In the genomic region with DNA sequence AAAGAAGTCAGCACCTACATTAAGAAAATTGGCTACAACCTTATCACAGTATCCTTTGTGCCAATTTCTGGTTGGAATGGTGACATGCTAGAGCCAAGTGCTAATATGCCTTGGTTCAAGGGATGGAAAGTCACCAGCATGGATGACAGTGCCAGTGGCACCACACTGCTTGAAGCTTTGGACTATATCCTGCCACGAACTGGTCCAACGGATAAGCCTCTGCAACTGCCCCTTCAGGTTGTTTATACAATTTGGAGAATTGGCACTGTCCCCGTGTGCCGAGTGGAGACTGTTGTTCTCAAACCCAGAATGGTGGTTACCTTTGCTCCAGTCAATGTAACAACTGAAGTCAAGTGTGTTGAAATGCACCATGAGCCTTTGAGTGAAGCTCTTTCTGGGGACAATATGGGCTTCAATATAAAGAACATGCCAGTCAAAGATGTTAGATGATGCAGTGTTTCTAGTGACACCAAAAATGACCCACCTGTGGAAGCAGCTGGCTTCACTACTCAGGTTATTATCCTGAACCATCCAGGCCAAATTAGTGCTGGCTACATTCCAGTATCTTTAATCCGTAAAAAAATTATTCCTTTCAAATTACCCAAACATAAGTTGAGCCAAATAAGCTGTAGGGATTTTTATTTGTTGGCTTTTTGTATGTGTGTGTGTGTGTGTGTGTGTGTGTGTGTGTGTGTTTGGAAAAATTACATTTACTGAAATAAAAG, we compare ENCODE assay signal across 20 mouse cellular contexts.
"Had no signal": no experiment of that assay in that cellular context is flagged by ENCODE, and none has a peak within 500 bp of the region (broad histone marks: within the 10 kb centered on the region; RNA-seq: fewer than 3 reads in every experiment).

No protein-coding gene starts in this region.

- DNase-seq: kidney, postnatal 25 days; layer of hippocampus, adult 9-11 months; liver, embryonic 13.5 days; lung, adult 2 months; lung, postnatal 14 days; lung, postnatal 4 days; retina, postnatal 1 day; right cerebral cortex, postnatal 25 days; spleen, adult 18-20 months; thymus, postnatal 25 days had no signal

- H3K9me3 ChIP-seq: limb, embryonic 12.5 days; limb, embryonic 15.5 days; liver, embryonic 13.5 days; midbrain, embryonic 15.5 days; neural tube, embryonic 13.5 days; stomach, embryonic 15.5 days had no signal

- H3K36me3 ChIP-seq: limb, embryonic 12.5 days; limb, embryonic 15.5 days; liver, embryonic 13.5 days; midbrain, embryonic 15.5 days; neural tube, embryonic 13.5 days; stomach, embryonic 15.5 days had no signal

- H3K27ac ChIP-seq: kidney, postnatal 0 days; layer of hippocampus, adult 2 months; left cerebral cortex, adult 2 months; limb, embryonic 12.5 days; limb, embryonic 15.5 days; liver, embryonic 13.5 days; midbrain, embryonic 15.5 days; neural tube, embryonic 13.5 days; stomach, embryonic 15.5 days had no signal

- ATAC-seq: midbrain, embryonic 15.5 days had no signal

- H3K4me3 ChIP-seq: layer of hippocampus, adult 2 months; left cerebral cortex, adult 2 months; limb, embryonic 12.5 days; limb, embryonic 15.5 days; liver, embryonic 13.5 days; midbrain, embryonic 15.5 days; myocyte; neural tube, embryonic 13.5 days; stomach, embryonic 15.5 days had no signal

- H3K4me1 ChIP-seq: limb, embryonic 12.5 days; limb, embryonic 15.5 days; liver, embryonic 13.5 days; midbrain, embryonic 15.5 days; neural tube, embryonic 13.5 days; stomach, embryonic 15.5 days had no signal

- H3K27me3 ChIP-seq: limb, embryonic 12.5 days; limb, embryonic 15.5 days; liver, embryonic 13.5 days; midbrain, embryonic 15.5 days; neural tube, embryonic 13.5 days; stomach, embryonic 15.5 days had no signal

- H3K4me2 ChIP-seq: limb, embryonic 12.5 days; limb, embryonic 15.5 days; liver, embryonic 13.5 days; midbrain, embryonic 11.5 days; midbrain, embryonic 15.5 days; neural tube, embryonic 13.5 days; stomach, embryonic 15.5 days had no signal

- H3K9ac ChIP-seq: limb, embryonic 12.5 days; limb, embryonic 15.5 days; liver, embryonic 13.5 days; midbrain, embryonic 15.5 days; neural tube, embryonic 13.5 days; stomach, embryonic 15.5 days had no signal
